Mouse (Mus musculus) hindbrain, embryonic 16.5 days (tissue): ENCODE results near the gene Gm10490. TPM values are rescaled to one million over a fixed set of nuclear protein-coding genes. Genes with fewer than 3 reads are reported as not detected.

Source experiments
- ATAC-seq: fragments of 200-750 bp; cut with Nextera tagmentation; 2 replicates; pipeline ENCODE4 v1.8.0; 2017; ENCODE audit warnings: moderate TSS enrichment, moderate library complexity
- H3K27ac ChIP-seq: fragments of 300-500 bp; sonication (generic); 2 replicates; pipeline ENCODE4 v1.5.1; 2014; ENCODE audit warnings: low read depth, mild to moderate bottlenecking, control low read depth, low read length, moderate library complexity
- H3K27me3 ChIP-seq: fragments of 300-500 bp; sonication (generic); replicated peaks from 2 replicates; pipeline ENCODE4 v1.6.1; 2014; ENCODE audit warnings: low read length; ENCODE audit not compliant: control insufficient read depth, insufficient read depth
- H3K36me3 ChIP-seq: fragments of 300-500 bp; sonication (generic); 2 replicates; pipeline ENCODE4 v1.6.1; 2014; ENCODE audit warnings: mild to moderate bottlenecking, low read length, moderate library complexity, mixed read lengths; ENCODE audit not compliant: control insufficient read depth, insufficient read depth
- H3K4me1 ChIP-seq: fragments of 300-500 bp; sonication (generic); 2 replicates; pipeline ENCODE4 v1.6.1; 2014; ENCODE audit warnings: low read depth, low read length; ENCODE audit not compliant: control insufficient read depth, insufficient read depth
- H3K4me2 ChIP-seq: fragments of 300-500 bp; sonication (generic); 2 replicates; pipeline ENCODE4 v1.6.1; 2014; ENCODE audit warnings: mild to moderate bottlenecking, low read length, control low read depth, moderate library complexity
- H3K4me3 ChIP-seq: fragments of 300-500 bp; sonication (generic); 2 replicates; pipeline ENCODE4 v1.5.1; 2014; ENCODE audit warnings: mild to moderate bottlenecking, low read length, control low read depth, moderate library complexity
- H3K9ac ChIP-seq: fragments of 300-500 bp; sonication (generic); 2 replicates; pipeline ENCODE4 v1.6.1; 2014; ENCODE audit warnings: low read depth, mild to moderate bottlenecking, control low read depth, low read length, moderate library complexity
- H3K9me3 ChIP-seq: fragments of 300-500 bp; sonication (generic); 2 replicates; pipeline ENCODE4 v1.6.1; 2014; ENCODE audit warnings: mild to moderate bottlenecking, low read length, moderate library complexity; ENCODE audit not compliant: control insufficient read depth
- WGBS: fragments of 180-500 bp; shearing (Covaris S2); extraction: QIAGEN DNeasy Blood & Tissue Kit; methylation state at CpG from one replicate; pipeline ENCODE4 v1.1.7; 2014; 5-methylcytosine and 5-hydroxymethylcytosine counted together
- polyA plus RNA-seq: library from polyadenylated mRNA; unstranded; fragments of >200 nt; fragmentation: Nextera tagmentation; extraction: Ambion mirVana; gene quantifications from 2 replicates; pipeline ENCODE4 v1.2.1, GENCODE M21; 2015

The Gm10490 gene
- polyA plus RNA-seq, 1 experiment from 2014 or later = not detected

GRCm38 (mm10) chrX:7878495-7878894 is 30.8 kb upstream of the Gm10490 start:
- H3K9me3 ChIP-seq = no peaks in the 10 kb centered on the region
- H3K27ac ChIP-seq = peak overlapping the region; percentile 71
- peak overlapping the region; percentile 56 for H3K4me3 ChIP-seq
- WGBS = 30% methylated on average over 21 of the region's 21 CpGs
- H3K9ac ChIP-seq = peak overlapping the region; percentile 67
- no peaks in the 10 kb centered on the region for H3K36me3 ChIP-seq
- H3K4me1 ChIP-seq = peaks cover 2% of the 10 kb centered on the region
- H3K4me2 ChIP-seq = peak overlapping the region; percentile 72
- peak; percentile 41 for ATAC-seq
- H3K27me3 ChIP-seq = no peaks in the 10 kb centered on the region

- peak overlapping the region; percentile 72 for H3K4me2 ChIP-seq
- no peak overlapping the region for H3K9ac ChIP-seq
- H3K36me3 ChIP-seq = no peaks in the 10 kb centered on the region
- peak; percentile 59 for ATAC-seq
- peak overlapping the region; percentile 56 for H3K4me3 ChIP-seq
- no peak overlapping the region for H3K27ac ChIP-seq
- no peaks in the 10 kb centered on the region for H3K9me3 ChIP-seq
- H3K27me3 ChIP-seq = no peaks in the 10 kb centered on the region
- H3K4me1 ChIP-seq = peaks cover 2% of the 10 kb centered on the region
- 10% methylated on average over 11 of the region's 11 CpGs for WGBS
Observed at GRCm38 (mm10) chrX:7879819-7880218, 29.5 kb upstream of the Gm10490 start.

DNA sequence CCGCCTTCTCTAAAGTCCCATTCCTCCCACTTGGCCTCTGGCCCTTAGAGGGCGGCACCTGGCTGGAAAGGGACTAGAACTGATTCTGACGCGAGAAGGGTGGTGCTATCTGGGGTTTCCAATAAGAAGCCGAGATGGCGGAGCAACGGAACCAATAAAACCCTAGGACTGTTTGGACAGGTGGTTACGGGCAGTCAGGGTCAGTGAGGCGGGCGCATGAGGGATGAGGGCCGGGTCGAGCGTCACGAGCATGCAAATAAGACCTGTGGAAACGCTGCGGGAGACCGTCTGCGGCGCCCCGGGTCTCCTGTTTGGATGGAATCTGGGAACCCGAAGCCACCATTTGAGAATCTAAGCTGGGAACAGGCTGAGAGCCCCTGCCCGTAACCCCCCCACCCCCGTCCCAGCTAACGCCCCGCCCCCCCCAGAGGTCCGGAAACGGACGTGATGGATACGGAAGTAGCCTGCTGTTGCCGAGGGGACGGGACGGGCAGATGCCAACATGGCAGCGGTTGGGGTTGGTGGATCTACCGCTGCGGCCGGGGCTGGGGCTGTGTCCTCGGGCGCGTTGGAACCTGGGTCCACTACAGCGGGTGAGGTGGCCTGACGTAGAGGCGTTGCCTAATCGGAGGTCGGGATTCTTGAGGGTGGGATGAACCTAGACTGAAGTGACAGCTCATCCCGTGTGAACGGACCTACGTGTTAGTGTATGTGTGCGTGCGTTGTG is 25.3 kb upstream of the Gm10490 start, which contains the start of gene Slc35a2:
Gene Slc35a2, plus strand, starts transcription at position 188 of the 727 bp plus-strand sequence.
- H3K27ac ChIP-seq = peak within 1 kb of the TSS; percentile 81
- peaks cover 2% of the 10 kb centered on the region for H3K4me1 ChIP-seq
- peak within 1 kb of the TSS; percentile 57 for H3K4me2 ChIP-seq
- ATAC-seq = peak; percentile 92
- H3K4me3 ChIP-seq = peak within 1 kb of the TSS; percentile 49
- no peaks in the 10 kb centered on the region for H3K9me3 ChIP-seq
- no peaks in the 10 kb centered on the region for H3K36me3 ChIP-seq
- no peaks in the 10 kb centered on the region for H3K27me3 ChIP-seq
- peak within 1 kb of the TSS; percentile 52 for H3K9ac ChIP-seq
- 16% methylated on average over 39 of the region's 49 CpGs for WGBS

- ATAC-seq = no peak
- H3K4me3 ChIP-seq = peak overlapping the region; percentile 48
- H3K4me1 ChIP-seq = peaks cover 6% of the 10 kb centered on the region
- no peaks in the 10 kb centered on the region for H3K9me3 ChIP-seq
- peak overlapping the region; percentile 67 for H3K9ac ChIP-seq
- 32% methylated on average over 13 of the region's 13 CpGs for WGBS
- H3K36me3 ChIP-seq = peaks cover 3% of the 10 kb centered on the region
- peak overlapping the region; percentile 89 for H3K27ac ChIP-seq
- H3K4me2 ChIP-seq = peak overlapping the region; percentile 56
- no peaks in the 10 kb centered on the region for H3K27me3 ChIP-seq
Observed at GRCm38 (mm10) chrX:7898211-7898610, 11.1 kb upstream of the Gm10490 start.

- no peaks in the 10 kb centered on the region for H3K27me3 ChIP-seq
- 20% methylated on average over 59 of the region's 62 CpGs for WGBS
- peak; percentile 98 for ATAC-seq
- H3K9ac ChIP-seq = peak within 1 kb of the TSS; percentile 73
- peak within 1 kb of the TSS; percentile 56 for H3K4me2 ChIP-seq
- no peaks in the 10 kb centered on the region for H3K9me3 ChIP-seq
- peak within 1 kb of the TSS; percentile 48 for H3K4me3 ChIP-seq
- H3K27ac ChIP-seq = peak within 1 kb of the TSS; percentile 89
- peaks cover 3% of the 10 kb centered on the region for H3K36me3 ChIP-seq
- H3K4me1 ChIP-seq = peaks cover 6% of the 10 kb centered on the region
Observed at GRCm38 (mm10) chrX:7898880-7899874, 10.2 kb upstream of the Gm10490 start, which contains the start of the genes Pqbp1 and Timm17b. Gene Pqbp1, minus strand, starts transcription at chrX:7899269. Gene Timm17b, plus strand, starts transcription at chrX:7899357.

DNA sequence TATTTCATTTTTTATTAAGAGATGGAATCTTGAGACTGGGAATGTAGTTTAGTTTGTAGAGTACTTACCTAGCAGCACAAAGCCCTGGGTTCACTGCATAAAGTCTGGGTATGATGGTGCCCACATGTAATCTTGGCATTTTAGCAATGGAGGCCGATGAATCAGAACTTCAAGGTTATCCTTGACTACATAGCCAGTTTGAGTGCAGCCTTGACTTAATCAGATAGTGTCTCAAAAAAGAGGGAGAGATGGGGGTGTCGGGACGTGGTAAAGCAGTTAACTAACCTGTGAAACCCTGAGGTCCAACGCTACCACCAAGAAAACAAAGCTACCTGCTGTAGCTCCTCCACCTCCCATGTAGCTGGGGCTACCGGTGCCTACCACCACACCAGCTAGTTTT is 4.9 kb upstream of the Gm10490 start:
- 95% methylated on average over 5 of the region's 5 CpGs for WGBS
- no peaks in the 10 kb centered on the region for H3K9me3 ChIP-seq
- no peak for ATAC-seq
- no peak overlapping the region for H3K4me3 ChIP-seq
- H3K4me2 ChIP-seq = no peak overlapping the region
- no peak overlapping the region for H3K9ac ChIP-seq
- 0 out of 2 replicates have a peak, but pooled peaks cover 2% of the 10 kb centered on the region for H3K36me3 ChIP-seq
- H3K27ac ChIP-seq = no peak overlapping the region
- H3K27me3 ChIP-seq = no peaks in the 10 kb centered on the region
- no peaks in the 10 kb centered on the region; the same call in none of the 2 replicates for H3K4me1 ChIP-seq

DNA sequence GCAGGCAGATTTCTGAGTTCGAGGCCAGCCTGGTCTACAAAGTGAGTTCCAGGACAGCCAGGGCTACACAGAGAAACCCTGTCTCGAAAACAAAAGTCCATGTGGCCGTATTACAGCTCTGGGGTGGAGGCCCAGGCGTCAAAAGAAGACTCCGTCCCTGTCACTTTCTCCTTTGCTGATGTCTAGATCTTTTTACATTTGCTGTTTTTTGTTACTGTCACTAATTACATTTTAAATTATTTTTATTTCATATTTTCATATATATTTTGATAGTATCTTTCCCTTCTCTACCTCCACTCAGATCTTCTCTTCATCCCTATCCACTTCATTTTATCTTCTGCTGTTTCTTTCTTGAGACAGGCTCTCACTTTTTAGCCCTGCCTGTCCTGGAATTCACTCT is 1.6 kb upstream of the Gm10490 start, which contains the start of gene Gm10491:
Gene Gm10491, minus strand, starts transcription at position 101 of the 400 bp plus-strand sequence.
- WGBS = 96% methylated on average over 5 of the region's 5 CpGs
- no peaks in the 10 kb centered on the region for H3K4me1 ChIP-seq
- H3K27ac ChIP-seq = no peak within 1 kb of the TSS
- H3K9me3 ChIP-seq = no peaks in the 10 kb centered on the region
- ATAC-seq = no peak
- H3K4me2 ChIP-seq = no peak within 1 kb of the TSS
- no peak within 1 kb of the TSS for H3K9ac ChIP-seq
- H3K36me3 ChIP-seq = 0 out of 2 replicates have a peak, but pooled peaks cover 2% of the 10 kb centered on the region
- H3K4me3 ChIP-seq = no peak within 1 kb of the TSS
- H3K27me3 ChIP-seq = no peaks in the 10 kb centered on the region

DNA sequence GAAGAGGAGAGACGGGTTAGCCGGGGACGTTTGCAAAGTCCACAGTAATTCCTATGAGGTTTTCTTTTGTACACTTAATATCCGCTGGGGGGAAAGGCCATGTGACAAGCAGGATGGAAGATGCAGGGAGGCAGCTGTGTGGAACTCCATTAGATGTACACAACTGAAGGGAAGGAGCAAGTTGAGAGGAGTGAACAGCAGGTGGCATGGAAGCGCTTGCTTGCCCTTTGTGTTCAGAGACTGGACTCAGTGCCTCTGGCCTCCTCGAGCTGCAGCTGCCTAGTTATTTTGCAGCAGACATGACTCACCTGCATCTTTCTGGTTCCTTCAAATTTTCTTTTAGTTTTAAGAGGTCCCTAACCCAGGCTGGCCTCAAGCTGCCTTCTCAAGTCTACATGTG is 1.1 kb downstream of the Gm10490 start:
- Histone ChIP-seq H3K4me1 (no peaks in the 10 kb centered on the region), H3K27ac (no peak overlapping the region), H3K4me3 (no peak overlapping the region), H3K9ac (no peak overlapping the region), H3K36me3 (0 out of 2 replicates have a peak, but pooled peaks cover 2% of the 10 kb centered on the region), H3K4me2 (no peak overlapping the region), H3K27me3 (no peaks in the 10 kb centered on the region), H3K9me3 (no peaks in the 10 kb centered on the region)
- ATAC-seq = peak; percentile 61; the same call in 1 of the 2 replicates
- WGBS = 45% methylated on average over 6 of the region's 6 CpGs
